Mouse (Mus musculus): ENCODE data around the gene Ninj2.

GRCm38 (mm10) chr6:120230441-120230840, 137.3 kb downstream of the Ninj2 start:
- TF ChIP-seq GATA1 (IDR thresholded peaks at IDR 0.05; ENCODE audit: borderline replicate concordance, low read length) = no peak
- no peak for TF ChIP-seq FLI1 (IDR thresholded peaks at IDR 0.05; ENCODE audit: low read length)

All from megakaryocyte, embryonic 14.5 days (primary cell).